Mouse (Mus musculus) kidney, embryonic 14.5 days (tissue): Measurements from ENCODE around the gene Tbx5. TPM values are rescaled to one million over a fixed set of nuclear protein-coding genes. Genes with fewer than 3 reads are reported as not detected.

ENCODE experiments used
- ATAC-seq: fragments of 200-750 bp; cut with Nextera tagmentation; 2 replicates; pipeline ENCODE4 v1.8.0; 2017; ENCODE audit warnings: moderate number of reproducible peaks, mild to moderate bottlenecking, moderate TSS enrichment, moderate library complexity; ENCODE audit not compliant: low FRiP score, low TSS enrichment
- H3K27ac ChIP-seq: fragments of 300-500 bp; sonication (generic); 2 replicates; pipeline ENCODE4 v1.5.1; 2014; ENCODE audit warnings: low read depth, mild to moderate bottlenecking, low read length, moderate library complexity, mixed read lengths
- H3K27me3 ChIP-seq: fragments of 300-500 bp; sonication (generic); 2 replicates; pipeline ENCODE4 v1.6.1; 2014; ENCODE audit warnings: mild to moderate bottlenecking, low read length; ENCODE audit not compliant: control insufficient read depth, insufficient read depth
- H3K36me3 ChIP-seq: fragments of 300-500 bp; sonication (generic); 2 replicates; pipeline ENCODE4 v1.6.1; 2014; ENCODE audit warnings: low read length, mixed read lengths; ENCODE audit not compliant: control insufficient read depth, insufficient read depth
- H3K4me1 ChIP-seq: fragments of 300-500 bp; sonication (generic); 2 replicates; pipeline ENCODE4 v1.6.1; 2014; ENCODE audit warnings: low read length, mixed read lengths; ENCODE audit not compliant: control insufficient read depth, insufficient read depth
- H3K4me2 ChIP-seq: fragments of 300-500 bp; sonication (generic); replicated peaks from 2 replicates; pipeline ENCODE4 v1.6.1; 2014; ENCODE audit warnings: low read depth, mild to moderate bottlenecking, low read length
- H3K4me3 ChIP-seq: fragments of 300-500 bp; sonication (generic); 2 replicates; pipeline ENCODE4 v1.5.1; 2014; ENCODE audit warnings: mild to moderate bottlenecking, low read length
- H3K9ac ChIP-seq: fragments of 300-500 bp; sonication (generic); 2 replicates; pipeline ENCODE4 v1.6.1; 2014; ENCODE audit warnings: low read depth, mild to moderate bottlenecking, low read length, moderate library complexity
- H3K9me3 ChIP-seq: fragments of 300-500 bp; sonication (generic); 2 replicates; pipeline ENCODE4 v1.6.1; 2016; ENCODE audit warnings: low read length; ENCODE audit not compliant: control insufficient read depth
- WGBS: fragments of 180-500 bp; shearing (Covaris S2); extraction: QIAGEN DNeasy Blood & Tissue Kit; methylation state at CpG from one replicate; pipeline ENCODE4 v1.1.7; 2014; 5-methylcytosine and 5-hydroxymethylcytosine counted together
- polyA plus RNA-seq: library from polyadenylated mRNA; unstranded; fragments of >200 nt; fragmentation: Nextera tagmentation; extraction: Ambion mirVana; gene quantifications from 2 replicates; pipeline ENCODE4 v1.2.1, GENCODE M21; 2014

Tbx5 gene
- polyA plus RNA-seq, 1 experiment from 2014 or later, result not detected

DNA sequence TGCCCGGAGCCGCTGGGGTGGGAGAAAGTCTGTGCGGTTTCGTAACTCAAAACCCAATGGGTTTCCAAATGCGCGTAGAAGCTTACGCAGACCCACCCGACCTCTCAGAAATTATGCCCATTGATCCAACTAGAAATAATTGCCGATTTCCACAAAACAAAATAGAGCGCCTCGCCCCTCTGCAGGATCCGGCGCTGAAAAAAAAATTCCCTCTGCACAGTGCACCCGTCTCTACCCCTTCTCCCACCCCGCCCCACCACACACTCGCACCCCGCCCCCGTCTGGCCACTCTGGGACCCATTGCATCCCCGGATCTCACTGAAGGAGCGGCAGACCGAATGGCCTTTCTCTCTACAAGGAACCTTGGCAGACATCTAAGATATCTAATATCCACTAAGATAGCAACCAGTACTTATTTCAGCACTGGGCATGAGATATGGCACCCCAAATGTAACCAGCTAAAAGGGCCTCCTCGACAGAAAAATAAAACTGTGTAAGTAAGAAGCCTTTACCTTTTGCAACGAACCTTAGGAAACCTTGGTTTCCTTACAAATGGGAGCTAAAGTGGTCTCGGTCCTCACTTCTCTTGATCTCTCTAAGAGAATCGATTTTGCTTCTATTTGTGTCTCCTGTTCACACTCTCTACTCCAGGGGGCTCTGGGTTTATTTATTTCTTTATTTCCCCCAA is 533 bp upstream of the Tbx5 start:
- Histone ChIP-seq H3K27me3 (peaks cover 94% of the 10 kb centered on the region), H3K27ac (no peak overlapping the region), H3K9me3 (no peaks in the 10 kb centered on the region), H3K9ac (no peak overlapping the region), H3K4me3 (no peak overlapping the region), H3K36me3 (no peaks in the 10 kb centered on the region), H3K4me1 (no peaks in the 10 kb centered on the region), H3K4me2 (no peak overlapping the region)
- no peak for ATAC-seq
- under 1% methylated on average over 25 of the region's 25 CpGs for WGBS

DNA sequence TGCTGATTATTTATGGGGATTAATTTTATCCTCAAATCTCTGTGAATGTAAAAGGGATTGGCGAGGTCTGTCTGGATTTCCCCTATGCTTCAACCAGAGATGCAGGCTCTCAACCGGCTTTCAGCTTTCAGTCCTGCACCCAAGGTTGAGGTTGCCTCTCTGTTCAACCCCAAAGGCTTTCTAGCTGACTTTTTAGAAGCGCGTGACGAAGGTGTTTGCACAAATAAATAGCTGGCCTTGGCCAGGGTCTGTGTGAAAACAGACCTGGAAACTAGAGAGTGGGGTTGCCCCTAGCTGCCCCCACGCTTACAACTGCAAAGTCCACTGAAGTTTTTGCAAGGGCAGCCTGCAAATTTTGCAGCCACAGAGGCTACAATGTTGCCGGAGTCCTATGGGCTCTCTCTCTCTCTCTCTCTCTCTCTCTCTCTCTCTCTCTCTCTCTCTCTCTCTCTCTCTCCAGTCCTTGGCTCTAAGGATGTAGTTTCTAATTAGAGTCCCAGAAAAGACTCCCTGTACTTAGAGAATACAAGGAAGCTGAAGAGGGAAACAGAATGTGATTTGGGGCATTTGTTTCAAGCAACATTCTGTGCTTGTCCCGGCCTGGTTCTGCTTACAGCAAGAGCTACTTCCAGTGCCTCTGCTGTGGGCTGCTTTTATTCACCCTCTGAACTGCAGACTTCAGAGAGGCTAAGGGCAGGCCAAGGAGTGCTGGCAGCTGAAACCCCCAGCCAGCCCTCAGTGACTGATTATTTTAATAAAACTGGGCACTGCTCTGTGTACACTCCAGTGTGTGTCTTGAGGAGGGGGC is 959 bp downstream of the Tbx5 start:
- no peak for ATAC-seq
- H3K36me3 ChIP-seq, result no peaks in the 10 kb centered on the region
- H3K9ac ChIP-seq, result no peak overlapping the region
- H3K9me3 ChIP-seq, result no peaks in the 10 kb centered on the region
- H3K4me2 ChIP-seq, result no peak overlapping the region
- no peak overlapping the region for H3K27ac ChIP-seq
- WGBS, result 3% methylated on average over 8 of the region's 8 CpGs
- peaks cover 94% of the 10 kb centered on the region for H3K27me3 ChIP-seq
- no peaks in the 10 kb centered on the region for H3K4me1 ChIP-seq
- no peak overlapping the region for H3K4me3 ChIP-seq

DNA sequence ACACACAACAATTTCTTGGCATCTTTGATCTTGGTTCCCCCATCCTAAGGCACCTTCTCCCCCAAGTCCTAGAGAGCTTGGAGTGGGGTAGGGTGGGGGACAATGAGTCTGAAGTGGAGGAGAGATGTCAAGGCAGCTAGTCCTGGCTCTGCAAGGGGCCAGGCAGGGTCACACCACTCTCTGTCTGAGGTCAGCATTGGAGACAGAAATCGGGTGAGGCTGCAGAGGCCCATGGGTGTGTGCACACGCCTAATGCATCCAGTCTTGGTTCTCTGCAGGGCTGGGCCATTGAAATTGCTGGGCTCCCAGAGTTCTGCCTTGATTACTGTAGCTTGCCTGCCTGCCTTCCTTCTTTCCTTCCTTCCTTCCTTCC is 1.5 kb downstream of the Tbx5 start:
- ATAC-seq, result no peak
- Histone ChIP-seq H3K36me3 (no peaks in the 10 kb centered on the region), H3K4me2 (no peak overlapping the region), H3K9me3 (no peaks in the 10 kb centered on the region), H3K4me1 (no peaks in the 10 kb centered on the region), H3K27ac (no peak overlapping the region), H3K9ac (no peak overlapping the region), H3K4me3 (no peak overlapping the region), H3K27me3 (peaks cover 93% of the 10 kb centered on the region)
- WGBS, result 0% methylated on average over 2 of the region's 2 CpGs

DNA sequence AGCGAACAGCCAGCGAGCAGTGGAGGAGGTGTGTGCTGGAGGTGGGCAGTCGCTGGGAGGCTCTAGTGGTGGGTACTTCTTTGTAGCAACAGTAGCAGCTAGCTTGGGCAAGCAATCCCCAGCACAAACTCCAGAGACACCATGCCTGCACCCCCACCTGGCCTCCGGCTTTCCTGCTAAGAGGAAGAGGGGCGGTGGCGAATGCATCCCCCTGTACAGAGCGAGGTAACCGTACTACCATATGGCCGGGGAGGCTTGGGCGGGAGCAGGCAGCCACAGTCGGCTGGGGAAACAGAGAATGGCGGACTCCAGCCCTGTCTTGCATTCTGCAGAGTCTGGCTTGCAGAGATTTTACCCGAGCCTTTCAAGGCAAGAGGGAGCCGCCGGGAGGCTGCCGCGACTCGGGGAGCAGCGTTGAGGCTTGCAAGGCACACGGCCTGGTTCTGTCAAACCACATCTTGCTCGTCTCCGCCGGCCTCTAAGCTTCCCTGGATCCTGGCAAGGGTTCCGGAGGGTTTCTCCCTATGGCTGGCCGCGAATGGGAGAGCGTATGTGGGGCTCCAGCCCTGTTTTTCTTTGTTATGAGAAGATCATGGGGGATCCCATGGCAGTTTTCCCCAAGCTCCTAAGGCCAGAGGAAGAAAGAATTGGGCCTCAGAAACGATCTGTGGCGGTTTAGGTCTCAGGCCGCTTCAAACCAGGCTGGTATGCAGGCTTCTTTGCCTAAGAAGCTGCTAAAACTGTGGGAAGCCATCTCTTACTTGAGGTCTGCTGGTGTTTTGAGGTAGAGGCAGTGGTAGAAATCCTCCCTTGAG is 2.8 kb downstream of the Tbx5 start:
- Histone ChIP-seq H3K4me2 (no peak overlapping the region), H3K9ac (no peak overlapping the region), H3K36me3 (no peaks in the 10 kb centered on the region), H3K4me3 (no peak overlapping the region), H3K4me1 (no peaks in the 10 kb centered on the region), H3K27me3 (peaks cover 94% of the 10 kb centered on the region), H3K27ac (no peak overlapping the region), H3K9me3 (no peaks in the 10 kb centered on the region)
- WGBS, result under 1% methylated on average over 30 of the region's 30 CpGs
- no peak for ATAC-seq

DNA sequence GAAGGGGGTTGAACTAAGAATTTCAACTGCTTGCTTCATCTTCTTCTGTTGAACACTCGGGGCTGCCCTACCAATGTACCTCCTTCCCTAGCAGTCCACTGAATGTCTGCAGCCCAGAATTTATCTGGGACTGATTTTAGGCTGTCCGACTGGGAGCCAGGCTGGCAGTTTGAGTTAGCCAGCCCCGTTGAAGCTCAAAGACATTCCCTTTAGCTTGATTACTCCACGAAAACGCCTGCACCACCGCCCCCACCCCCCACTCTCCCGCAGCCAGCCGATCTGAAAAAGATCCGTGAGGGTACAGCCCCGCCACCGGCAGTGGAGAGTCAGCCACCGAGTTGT is 3.4 kb downstream of the Tbx5 start:
- Histone ChIP-seq H3K4me2 (no peak overlapping the region), H3K36me3 (no peaks in the 10 kb centered on the region), H3K27me3 (peaks cover 96% of the 10 kb centered on the region), H3K9me3 (no peaks in the 10 kb centered on the region), H3K27ac (no peak overlapping the region), H3K4me1 (no peaks in the 10 kb centered on the region), H3K4me3 (no peak overlapping the region), H3K9ac (no peak overlapping the region)
- 2% methylated on average over 12 of the region's 12 CpGs for WGBS
- no peak for ATAC-seq

DNA sequence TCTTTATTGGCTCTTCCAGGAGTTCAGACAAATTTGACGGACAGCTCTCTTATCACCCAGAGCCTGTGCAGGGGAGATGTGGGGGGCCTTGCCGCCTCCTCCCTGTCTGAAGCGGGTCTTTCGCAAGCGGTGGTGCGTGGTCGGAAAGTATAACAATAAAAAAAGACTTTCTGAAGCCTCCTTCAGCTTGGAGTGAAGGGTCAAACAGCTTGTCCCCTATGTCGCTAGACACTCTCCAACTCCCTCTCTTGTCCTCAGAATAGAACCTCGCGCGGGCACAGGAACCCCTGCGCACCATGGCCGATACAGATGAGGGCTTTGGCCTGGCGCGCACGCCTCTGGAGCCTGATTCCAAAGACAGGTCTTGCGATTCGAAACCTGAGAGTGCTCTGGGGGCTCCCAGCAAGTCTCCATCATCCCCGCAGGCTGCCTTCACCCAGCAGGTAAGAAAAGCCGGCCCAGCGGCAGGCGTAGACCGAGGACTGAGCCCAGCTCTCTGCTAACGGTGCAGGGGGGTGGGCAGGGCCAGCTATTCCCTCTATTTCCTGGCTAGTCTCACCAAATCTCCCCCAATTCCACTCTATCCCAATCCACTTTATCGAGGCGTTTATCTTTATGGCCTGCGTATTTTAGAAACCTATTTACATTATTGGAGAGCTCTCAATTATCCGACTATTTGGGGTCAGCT is 4.3 kb downstream of the Tbx5 start:
- no peak overlapping the region for H3K27ac ChIP-seq
- no peaks in the 10 kb centered on the region for H3K4me1 ChIP-seq
- H3K4me3 ChIP-seq, result no peak overlapping the region
- WGBS, result under 1% methylated on average over 28 of the region's 28 CpGs
- no peak for ATAC-seq
- peaks cover 96% of the 10 kb centered on the region for H3K27me3 ChIP-seq
- no peaks in the 10 kb centered on the region for H3K36me3 ChIP-seq
- H3K9me3 ChIP-seq, result no peaks in the 10 kb centered on the region
- no peak overlapping the region for H3K4me2 ChIP-seq
- no peak overlapping the region for H3K9ac ChIP-seq

DNA sequence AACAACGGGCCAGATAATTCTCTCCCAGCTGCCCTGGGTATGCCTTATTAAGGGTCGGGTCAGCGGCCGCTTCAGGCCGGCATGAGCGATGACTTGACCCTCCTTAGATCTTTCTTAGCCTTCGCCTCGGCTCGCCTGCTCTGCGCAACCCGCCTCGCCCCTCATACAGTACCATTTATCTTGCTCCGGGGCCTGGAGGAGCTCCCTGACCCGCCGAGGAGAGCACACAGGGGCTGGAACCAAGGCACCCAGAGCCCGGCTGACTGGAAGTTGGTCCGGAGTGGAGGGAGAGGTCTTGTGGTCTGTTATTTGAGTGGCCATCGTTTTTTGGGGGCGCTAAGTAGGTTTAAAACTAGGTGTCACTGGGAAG is 4.8 kb downstream of the Tbx5 start:
- no peaks in the 10 kb centered on the region for H3K36me3 ChIP-seq
- no peak overlapping the region for H3K9ac ChIP-seq
- no peak overlapping the region for H3K27ac ChIP-seq
- no peaks in the 10 kb centered on the region for H3K9me3 ChIP-seq
- H3K4me2 ChIP-seq, result no peak overlapping the region
- H3K4me1 ChIP-seq, result no peaks in the 10 kb centered on the region
- no peak overlapping the region for H3K4me3 ChIP-seq
- WGBS, result under 1% methylated on average over 19 of the region's 19 CpGs
- no peak for ATAC-seq
- peaks cover 97% of the 10 kb centered on the region for H3K27me3 ChIP-seq

DNA sequence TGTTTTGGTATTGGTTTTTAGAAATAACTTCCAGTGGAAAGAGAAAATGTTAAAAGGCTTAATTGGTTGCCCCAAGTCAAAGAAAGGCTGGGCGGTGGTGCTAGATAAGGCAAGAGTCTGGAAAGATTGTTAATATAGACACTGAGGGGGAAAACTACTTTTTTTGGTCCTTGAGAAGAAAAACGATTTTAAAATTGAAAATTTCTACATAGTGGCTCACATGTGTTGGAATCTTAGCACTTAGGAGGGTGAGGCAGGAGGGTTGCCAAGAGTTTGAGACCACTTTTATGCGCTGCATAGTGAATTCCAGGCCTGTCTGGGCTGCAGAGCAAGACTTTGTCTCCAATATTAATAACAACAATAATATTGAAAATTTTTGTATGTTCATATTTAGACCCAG is 5.4 kb downstream of the Tbx5 start:
- 4% methylated on average over 3 of the region's 3 CpGs for WGBS
- Histone ChIP-seq H3K9ac (no peak overlapping the region), H3K4me3 (no peak overlapping the region), H3K4me1 (no peaks in the 10 kb centered on the region), H3K9me3 (no peaks in the 10 kb centered on the region), H3K27me3 (peaks cover 97% of the 10 kb centered on the region), H3K27ac (no peak overlapping the region), H3K4me2 (no peak overlapping the region), H3K36me3 (no peaks in the 10 kb centered on the region)
- no peak for ATAC-seq
